Mouse (Mus musculus) thymus, postnatal 0 days (tissue): ENCODE data around the gene Pakap. TPM values are rescaled to one million over a fixed set of nuclear protein-coding genes. Genes with fewer than 3 reads are reported as not detected.
A peak's percentile ranks its signal among the peaks of the same experiment; 100 is the strongest.

Experiments
- DNase-seq: peaks from one replicate; pipeline ENCODE4 v3.0.0-alpha.2; 2015; ENCODE audit warnings: low spot score
- polyA plus RNA-seq: library from polyadenylated mRNA; unstranded; fragments of >200 nt; fragmentation: Nextera tagmentation; extraction: Ambion mirVana; gene quantifications from 2 replicates; pipeline ENCODE4 v1.2.1, GENCODE M21; 2015

Pakap gene
- polyA plus RNA-seq, 1 experiment from 2014 or later, result 10.0 TPM

- DNase-seq, result no peak
Measured at GRCm38 (mm10) chr4:57574181-57574580, 6.2 kb downstream of the Pakap start.

GRCm38 (mm10) chr4:57574646-57575045, 6.7 kb downstream of the Pakap start:
- DNase-seq, result no peak

- no peak for DNase-seq
Measured at GRCm38 (mm10) chr4:57575686-57576085, 7.7 kb downstream of the Pakap start.

GRCm38 (mm10) chr4:57576095-57576494, 8.1 kb downstream of the Pakap start:
- DNase-seq, result no peak

- DNase-seq, result no peak
Measured at GRCm38 (mm10) chr4:57579683-57580082, 11.7 kb downstream of the Pakap start.

- no peak for DNase-seq
Measured at GRCm38 (mm10) chr4:57585281-57585800, 17.4 kb downstream of the Pakap start.

- no peak for DNase-seq
Measured at GRCm38 (mm10) chr4:57586933-57587658, 19.1 kb downstream of the Pakap start.

GRCm38 (mm10) chr4:57588356-57588755, 20.4 kb downstream of the Pakap start:
- DNase-seq, result no peak

GRCm38 (mm10) chr4:57592751-57593150, 24.8 kb downstream of the Pakap start:
- no peak for DNase-seq

GRCm38 (mm10) chr4:57599946-57600345, 32.0 kb downstream of the Pakap start:
- no peak for DNase-seq

- no peak for DNase-seq
Measured at GRCm38 (mm10) chr4:57600685-57601457, 32.9 kb downstream of the Pakap start.

GRCm38 (mm10) chr4:57601458-57601835, 33.5 kb downstream of the Pakap start:
- DNase-seq, result no peak

GRCm38 (mm10) chr4:57601903-57602617, 34.1 kb downstream of the Pakap start:
- no peak for DNase-seq

- DNase-seq, result no peak
Measured at GRCm38 (mm10) chr4:57606258-57606657, 38.3 kb downstream of the Pakap start.

- peak; percentile 54 for DNase-seq
Measured at GRCm38 (mm10) chr4:57607247-57607942, 39.4 kb downstream of the Pakap start.

- DNase-seq, result no peak
Measured at GRCm38 (mm10) chr4:57611303-57612077, 43.5 kb downstream of the Pakap start.

- DNase-seq, result peak; percentile 25
Measured at GRCm38 (mm10) chr4:57612716-57613115, 44.7 kb downstream of the Pakap start.

GRCm38 (mm10) chr4:57614686-57615085, 46.7 kb downstream of the Pakap start:
- DNase-seq, result no peak

GRCm38 (mm10) chr4:57618743-57619142, 50.8 kb downstream of the Pakap start:
- DNase-seq, result no peak

GRCm38 (mm10) chr4:57622816-57623215, 54.8 kb downstream of the Pakap start:
- DNase-seq, result no peak
